Mouse (Mus musculus) forelimb bud, embryonic 11.5 days (tissue): ENCODE results near the gene Pdpn.

Source experiments
- DNase-seq: peaks from one replicate; pipeline ENCODE4 v3.0.0-alpha.2; 2012; ENCODE audit warnings: low read depth, low spot score

Pdpn gene

GRCm38 (mm10) chr4:143298431-143299315 lies 691 bp downstream of the Pdpn start:
- DNase-seq = no peak

- no peak for DNase-seq
Measured at GRCm38 (mm10) chr4:143297016-143297556, 2.3 kb downstream of the Pdpn start.

- no peak for DNase-seq
Measured at GRCm38 (mm10) chr4:143296153-143296552, 3.2 kb downstream of the Pdpn start.

- no peak for DNase-seq
Measured at GRCm38 (mm10) chr4:143294324-143294723, 5.0 kb downstream of the Pdpn start.

- no peak for DNase-seq
Measured at GRCm38 (mm10) chr4:143288880-143289279, 10.5 kb downstream of the Pdpn start.

- no peak for DNase-seq
Measured at GRCm38 (mm10) chr4:143288473-143288872, 10.9 kb downstream of the Pdpn start.

GRCm38 (mm10) chr4:143287065-143287464 lies 12.3 kb downstream of the Pdpn start:
- DNase-seq = no peak

- DNase-seq = no peak
Measured at GRCm38 (mm10) chr4:143280166-143280565, 19.2 kb downstream of the Pdpn start.

GRCm38 (mm10) chr4:143279661-143280060 lies 19.7 kb downstream of the Pdpn start:
- no peak for DNase-seq

DNA sequence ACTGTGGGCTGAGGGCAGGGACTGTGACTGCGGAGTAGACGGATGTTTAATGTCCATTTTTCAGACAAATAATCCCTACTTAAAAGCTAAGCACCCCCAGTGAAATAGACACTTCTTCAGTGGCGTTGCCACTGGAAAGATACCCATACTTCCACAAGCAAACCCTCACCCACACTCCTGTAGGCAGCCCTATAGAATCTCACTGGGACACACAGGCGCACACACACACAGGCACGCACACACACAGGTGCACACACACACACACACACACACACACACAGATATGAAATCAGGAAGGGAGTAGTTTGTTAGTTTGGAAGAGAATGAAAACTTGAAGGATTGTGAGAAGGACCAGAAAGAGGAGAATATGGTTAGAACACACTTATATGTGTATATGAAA lies 20.3 kb downstream of the Pdpn start:
- DNase-seq = no peak

DNA sequence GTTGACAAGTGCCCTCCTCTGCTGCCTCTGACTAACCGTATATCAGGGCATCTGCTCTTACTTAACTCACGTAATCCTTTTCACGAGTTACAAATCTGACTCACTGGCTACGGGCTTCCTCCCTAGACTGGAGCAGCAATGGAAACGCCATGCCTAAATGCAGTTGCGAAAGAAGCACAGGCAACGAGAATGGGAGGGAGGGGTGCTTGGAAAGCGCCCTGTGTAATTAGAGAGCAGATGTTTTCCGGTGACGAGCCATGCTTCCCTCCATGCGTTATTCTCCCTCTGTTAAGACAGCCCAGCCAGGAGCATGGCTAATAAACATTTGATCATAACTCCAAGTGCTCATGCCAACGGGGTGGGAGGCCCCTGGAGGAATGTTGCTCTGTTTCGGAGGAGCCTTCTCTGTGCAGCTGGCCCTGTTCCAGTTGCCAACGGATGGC lies 20.9 kb downstream of the Pdpn start:
- peak; percentile 43 for DNase-seq

DNA sequence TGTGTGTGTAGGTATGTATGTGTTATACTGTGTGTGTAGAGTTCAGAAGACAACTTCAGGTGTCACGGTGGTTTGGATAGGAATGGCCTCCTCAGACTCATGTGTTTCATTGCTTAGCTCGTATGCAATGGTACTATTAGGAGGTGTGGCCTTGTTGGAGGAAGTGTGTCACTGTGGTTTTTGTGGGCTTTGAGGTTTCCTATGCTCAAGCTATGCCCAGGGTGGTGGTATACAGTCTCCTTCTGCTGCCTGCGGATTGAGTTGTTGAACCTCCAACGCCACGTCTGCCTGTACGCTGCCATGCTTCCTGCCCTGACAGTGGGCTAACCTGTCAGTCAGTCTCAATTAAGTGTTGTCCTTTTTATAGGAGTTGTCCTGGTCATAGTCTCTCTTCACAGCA lies 22.0 kb downstream of the Pdpn start:
- no peak for DNase-seq

DNA sequence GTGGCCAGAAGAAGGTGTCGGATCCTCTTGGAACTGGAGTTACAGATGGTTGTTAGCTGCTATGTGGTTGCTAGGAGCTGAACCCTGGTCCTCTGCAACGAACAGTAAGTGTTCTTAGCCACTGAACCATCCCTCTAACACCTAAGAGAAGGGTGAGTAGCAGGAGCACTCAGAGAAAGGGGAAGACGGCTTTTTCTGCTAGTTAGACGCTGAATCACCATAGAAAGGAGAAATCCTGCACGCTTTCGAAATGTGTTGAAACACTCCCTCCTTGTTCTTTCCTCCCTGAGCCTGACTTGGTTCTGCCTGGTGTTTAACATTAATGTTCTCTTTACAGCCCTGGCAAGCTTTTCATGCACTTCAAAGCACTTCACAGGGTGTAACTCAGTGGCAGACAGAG lies 27.8 kb downstream of the Pdpn start:
- no peak for DNase-seq

GRCm38 (mm10) chr4:143270903-143271302 lies 28.5 kb downstream of the Pdpn start:
- DNase-seq = no peak

GRCm38 (mm10) chr4:143262696-143263095 lies 36.7 kb downstream of the Pdpn start:
- no peak for DNase-seq

GRCm38 (mm10) chr4:143259718-143260349 lies 39.5 kb downstream of the Pdpn start:
- no peak for DNase-seq

GRCm38 (mm10) chr4:143258517-143258916 lies 40.8 kb downstream of the Pdpn start:
- no peak for DNase-seq

- DNase-seq = no peak
Measured at GRCm38 (mm10) chr4:143257971-143258370, 41.4 kb downstream of the Pdpn start.

DNA sequence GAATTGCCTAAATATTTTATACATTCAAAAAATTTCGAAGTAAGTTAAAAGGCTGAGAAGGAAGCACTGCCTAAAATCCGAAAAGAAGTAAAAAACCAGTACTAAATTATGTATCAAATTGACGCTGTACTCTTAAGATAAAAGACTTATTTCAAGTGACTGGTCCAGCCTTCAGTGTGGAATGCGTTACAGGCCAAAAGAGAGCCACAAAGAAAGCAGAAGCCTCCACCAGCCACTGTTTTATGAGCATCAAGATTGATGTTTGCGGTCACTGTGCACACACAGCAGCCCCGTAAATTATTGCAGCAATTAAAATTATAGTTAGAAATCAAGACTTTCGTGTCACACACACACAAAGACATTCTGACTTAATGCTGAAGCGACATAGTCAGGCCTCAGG lies 43.8 kb downstream of the Pdpn start:
- DNase-seq = no peak

DNA sequence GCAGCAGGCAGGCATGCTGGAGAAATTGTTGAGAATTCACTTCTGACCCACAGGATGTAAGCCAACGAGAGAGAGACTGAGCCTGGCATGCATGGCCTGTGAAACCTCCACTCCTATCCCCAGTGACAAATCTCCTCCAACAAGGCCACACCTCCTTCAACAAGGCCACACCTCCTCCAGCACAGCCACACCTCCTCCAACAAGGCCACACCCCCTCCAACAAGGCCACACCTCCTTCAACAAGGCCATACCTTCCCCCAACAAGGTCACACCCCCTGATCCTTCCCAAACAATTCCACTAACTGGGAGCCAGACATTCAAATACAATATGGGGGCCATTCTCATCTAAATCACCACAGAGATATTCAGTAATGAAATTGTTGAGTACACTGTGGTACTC lies 46.0 kb downstream of the Pdpn start:
- DNase-seq = no peak

DNA sequence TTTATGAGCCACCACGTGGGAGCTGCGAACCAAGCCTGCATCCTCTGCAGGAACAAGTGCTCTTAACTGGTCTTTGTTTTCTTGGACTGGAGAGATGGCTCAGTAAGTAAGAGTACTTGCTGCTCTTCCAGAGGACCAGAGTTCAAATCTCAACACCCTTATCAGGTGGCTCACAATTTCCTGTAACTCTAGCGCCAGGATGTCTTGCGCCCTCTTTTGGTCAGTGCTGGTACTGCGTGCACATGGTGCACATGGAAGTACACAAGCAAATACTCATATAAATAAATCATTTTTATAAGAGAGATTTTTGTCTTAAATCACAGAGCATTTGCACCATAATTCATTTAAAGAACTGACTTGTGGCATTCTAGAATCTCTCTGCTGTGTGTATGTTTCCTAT lies 51.3 kb downstream of the Pdpn start:
- no peak for DNase-seq

- DNase-seq = no peak
Measured at GRCm38 (mm10) chr4:143241294-143241693, 58.1 kb downstream of the Pdpn start.
